Mouse (Mus musculus) monocyte, adult 2 months (primary cell): Measurements from ENCODE around the gene Pde9a.
"Not testable (repeated sequence)": the region's sequence is repeated elsewhere in the genome, so short reads cannot be mapped to it uniquely, and the experiment has no call there.

ENCODE experiments used
- DNase-seq, 2 experiments: peaks; one replicate each; pipeline ENCODE4 v3.0.0; 2022; ENCODE audit warnings: low spot score in 2 of 2, low read depth in 1 of 2

Gene Pde9a

GRCm38 (mm10) chr17:31385671-31386665, at the start of gene Pde9a:
Pde9a (plus strand) TSS chr17:31386210.
- no peak for DNase-seq

GRCm38 (mm10) chr17:31339769-31340168, 46.2 kb upstream of the Pde9a start:
- DNase-seq: no peak

GRCm38 (mm10) chr17:31342191-31342590, 43.8 kb upstream of the Pde9a start:
- no peak for DNase-seq

- DNase-seq: peak; percentile 9 to 54
Measured at GRCm38 (mm10) chr17:31344172-31344801, 41.7 kb upstream of the Pde9a start.

GRCm38 (mm10) chr17:31344816-31345215, 41.2 kb upstream of the Pde9a start:
- DNase-seq: no peak

- no peak for DNase-seq
Measured at GRCm38 (mm10) chr17:31348129-31348528, 37.9 kb upstream of the Pde9a start.

- no peak for DNase-seq
Measured at GRCm38 (mm10) chr17:31349388-31349787, 36.6 kb upstream of the Pde9a start.

- no peak for DNase-seq
Measured at GRCm38 (mm10) chr17:31351984-31352383, 34.0 kb upstream of the Pde9a start.

GRCm38 (mm10) chr17:31353255-31353654, 32.8 kb upstream of the Pde9a start:
- no peak for DNase-seq

- not testable (repeated sequence) for DNase-seq
Measured at GRCm38 (mm10) chr17:31354684-31355083, 31.3 kb upstream of the Pde9a start.

GRCm38 (mm10) chr17:31355792-31356502, 30.1 kb upstream of the Pde9a start:
- DNase-seq: no peak

GRCm38 (mm10) chr17:31360582-31360981, 25.4 kb upstream of the Pde9a start:
- no peak for DNase-seq

- no peak for DNase-seq
Measured at GRCm38 (mm10) chr17:31365586-31366166, 20.3 kb upstream of the Pde9a start.

GRCm38 (mm10) chr17:31370221-31370620, 15.8 kb upstream of the Pde9a start:
- DNase-seq: no peak

- no peak for DNase-seq
Measured at GRCm38 (mm10) chr17:31370931-31371330, 15.1 kb upstream of the Pde9a start.

GRCm38 (mm10) chr17:31377961-31378360, 8.0 kb upstream of the Pde9a start:
- DNase-seq: peak in 1 of 2 experiments; percentile 11

GRCm38 (mm10) chr17:31378361-31378761, 7.6 kb upstream of the Pde9a start:
- DNase-seq: no peak

- DNase-seq: no peak
Measured at GRCm38 (mm10) chr17:31379086-31379485, 6.9 kb upstream of the Pde9a start.

- DNase-seq: no peak
Measured at GRCm38 (mm10) chr17:31379863-31380262, 6.1 kb upstream of the Pde9a start.

GRCm38 (mm10) chr17:31383320-31383719, 2.7 kb upstream of the Pde9a start:
- no peak for DNase-seq

GRCm38 (mm10) chr17:31384968-31385627, 912 bp upstream of the Pde9a start:
- DNase-seq: no peak
